Mouse (Mus musculus) splenic B cell, adult 2 months (primary cell): Measurements from ENCODE around the gene Wnk4.
A peak's percentile ranks its signal among the peaks of the same experiment; 100 is the strongest.

ENCODE experiments used
- DNase-seq: peaks from one replicate; pipeline ENCODE4 v3.0.0-alpha.2; 2011; ENCODE audit warnings: low read depth, low spot score
- H3K27me3 ChIP-seq: 2 replicates; pipeline ENCODE4 v1.6.1; 2012; ENCODE audit warnings: mild to moderate bottlenecking, low read length, moderate library complexity, mixed read lengths; ENCODE audit not compliant: control insufficient read depth, poor library complexity, insufficient read depth, severe bottlenecking
- H3K36me3 ChIP-seq: 2 replicates; pipeline ENCODE4 v1.6.1; 2012; ENCODE audit warnings: mild to moderate bottlenecking, low read length, moderate library complexity, mixed read lengths; ENCODE audit not compliant: control insufficient read depth, poor library complexity, insufficient read depth, severe bottlenecking

Wnk4 gene

GRCm38 (mm10) chr11:101232010-101232839, 28.1 kb upstream of the Wnk4 start:
- Histone ChIP-seq H3K36me3 (no peaks in the 10 kb centered on the region), H3K27me3 (no peaks in the 10 kb centered on the region)
- DNase-seq = no peak

DNA sequence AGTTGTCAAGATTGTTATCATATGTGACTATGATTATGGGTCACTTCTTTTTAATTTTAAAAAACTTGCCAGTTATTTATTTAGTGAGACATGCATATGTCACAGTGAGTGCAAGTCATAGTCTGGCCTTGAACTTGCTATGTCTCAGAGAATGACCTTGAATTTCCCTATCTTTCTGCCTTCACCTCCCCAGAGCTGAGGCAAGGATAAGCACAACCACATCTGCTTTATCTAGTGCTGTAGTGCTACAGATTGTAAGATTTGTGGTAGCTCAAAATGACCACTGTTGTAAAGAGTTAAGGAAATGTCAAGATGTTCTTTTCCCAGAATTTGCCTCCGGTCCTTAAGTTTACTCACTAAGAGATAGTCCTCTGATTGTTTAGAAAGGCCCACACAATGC, 27.1 kb upstream of the Wnk4 start:
- no peak for DNase-seq
- no peaks in the 10 kb centered on the region for H3K27me3 ChIP-seq

GRCm38 (mm10) chr11:101234124-101234523, 26.2 kb upstream of the Wnk4 start:
- no peak for DNase-seq
- H3K27me3 ChIP-seq = no peaks in the 10 kb centered on the region
- no peaks in the 10 kb centered on the region for H3K36me3 ChIP-seq

More for the DNA sequence above, 27.1 kb upstream of the Wnk4 start:
- H3K36me3 ChIP-seq = no peaks in the 10 kb centered on the region

GRCm38 (mm10) chr11:101235429-101235828, 24.9 kb upstream of the Wnk4 start:
- H3K27me3 ChIP-seq = no peaks in the 10 kb centered on the region
- no peak for DNase-seq

DNA sequence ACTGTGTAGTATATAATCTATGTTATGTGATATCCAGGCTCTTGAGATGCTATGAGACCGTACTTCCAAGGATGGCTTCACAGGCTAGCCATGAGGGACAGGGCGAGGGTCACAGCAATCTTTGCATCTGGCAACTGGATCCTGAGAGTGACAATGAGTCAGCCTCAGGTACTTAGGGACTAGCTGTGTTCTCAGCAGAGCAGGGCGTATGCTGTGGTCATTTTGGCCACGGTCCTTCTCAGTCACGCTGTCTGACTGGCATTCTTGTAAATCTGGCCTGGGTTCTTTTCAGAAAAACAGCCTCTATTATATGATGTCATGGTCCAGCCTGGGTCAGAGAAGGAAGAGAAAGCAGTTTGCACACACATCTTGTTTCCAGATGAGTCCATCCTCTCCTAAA, 23.6 kb upstream of the Wnk4 start:
- no peak for DNase-seq
- H3K27me3 ChIP-seq = no peaks in the 10 kb centered on the region
- H3K36me3 ChIP-seq = no peaks in the 10 kb centered on the region

More at GRCm38 (mm10) chr11:101235429-101235828, 24.9 kb upstream of the Wnk4 start:
- no peaks in the 10 kb centered on the region for H3K36me3 ChIP-seq

GRCm38 (mm10) chr11:101238071-101238647, 22.2 kb upstream of the Wnk4 start:
- no peak for DNase-seq
- H3K27me3 ChIP-seq = no peaks in the 10 kb centered on the region
- no peaks in the 10 kb centered on the region for H3K36me3 ChIP-seq

GRCm38 (mm10) chr11:101245071-101245470, 15.3 kb upstream of the Wnk4 start:
- no peak for DNase-seq
- Histone ChIP-seq H3K27me3 (peaks cover 2% of the 10 kb centered on the region; the same call in 1 of the 2 replicates), H3K36me3 (no peaks in the 10 kb centered on the region)

DNA sequence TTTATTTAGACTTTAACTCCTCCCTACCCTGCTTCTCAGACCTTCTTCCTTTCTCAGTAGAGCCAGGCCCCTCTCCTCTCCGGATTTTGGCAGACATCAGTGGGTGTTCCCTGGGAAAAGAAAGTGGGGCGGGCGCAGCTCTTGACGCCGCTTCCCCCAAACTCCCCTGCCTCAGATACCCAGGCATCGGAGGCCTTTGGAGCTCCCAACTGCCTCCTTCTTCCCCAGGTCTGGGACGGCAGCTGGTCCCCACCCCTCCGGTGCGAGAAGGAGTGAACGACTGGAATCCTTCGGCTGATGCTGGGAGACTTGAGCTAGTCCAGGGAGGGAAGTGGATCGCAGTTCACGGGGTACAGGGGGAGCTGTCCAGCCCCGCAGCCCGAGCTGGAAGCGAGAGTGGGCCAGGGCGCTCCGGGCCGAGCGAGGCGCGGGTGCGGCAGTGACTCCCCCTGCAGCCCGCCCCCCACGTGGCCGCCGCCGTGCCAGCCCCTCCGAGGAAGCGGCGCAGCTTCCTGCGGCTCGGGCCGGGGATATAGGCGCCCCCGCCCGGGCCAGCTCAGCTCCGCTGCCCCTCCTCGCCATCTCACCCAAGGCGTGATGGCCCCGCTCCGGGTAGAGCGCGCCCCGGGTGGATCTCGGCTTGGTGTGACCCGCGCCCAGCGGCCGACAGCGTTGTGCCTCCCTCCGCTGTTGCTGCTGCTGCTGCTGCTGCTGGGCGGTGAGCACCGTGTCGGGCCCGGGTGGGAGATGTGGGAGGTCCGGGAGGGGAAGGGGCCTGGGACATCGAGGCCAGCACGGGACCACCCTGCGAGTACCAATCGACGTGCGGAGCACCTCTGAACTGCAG, 14.3 kb upstream of the Wnk4 start, which contains the start of gene Ramp2:
Gene Ramp2 (plus strand): TSS at position 174 of the 847 bp plus-strand sequence.
- Histone ChIP-seq H3K27me3 (peaks cover 2% of the 10 kb centered on the region; the same call in 1 of the 2 replicates), H3K36me3 (no peaks in the 10 kb centered on the region)
- peak; percentile 26 for DNase-seq

DNA sequence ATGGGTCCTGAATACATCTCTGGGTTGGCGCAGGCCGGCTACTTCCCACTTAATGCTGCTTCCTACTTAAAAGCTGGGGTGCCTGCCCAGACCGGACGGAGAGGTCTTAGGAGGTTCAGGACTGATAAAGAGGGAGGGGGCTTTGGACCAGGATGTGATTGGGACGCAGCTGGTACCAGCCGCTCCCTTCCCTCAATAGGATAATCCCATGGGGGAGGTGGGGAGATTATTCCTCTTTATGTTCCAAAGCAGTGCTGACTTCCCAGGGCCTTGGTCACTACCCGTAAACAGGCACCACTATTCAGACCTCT, 13.7 kb upstream of the Wnk4 start:
- Histone ChIP-seq H3K27me3 (peaks cover 2% of the 10 kb centered on the region; the same call in 1 of the 2 replicates), H3K36me3 (no peaks in the 10 kb centered on the region)
- DNase-seq = no peak

DNA sequence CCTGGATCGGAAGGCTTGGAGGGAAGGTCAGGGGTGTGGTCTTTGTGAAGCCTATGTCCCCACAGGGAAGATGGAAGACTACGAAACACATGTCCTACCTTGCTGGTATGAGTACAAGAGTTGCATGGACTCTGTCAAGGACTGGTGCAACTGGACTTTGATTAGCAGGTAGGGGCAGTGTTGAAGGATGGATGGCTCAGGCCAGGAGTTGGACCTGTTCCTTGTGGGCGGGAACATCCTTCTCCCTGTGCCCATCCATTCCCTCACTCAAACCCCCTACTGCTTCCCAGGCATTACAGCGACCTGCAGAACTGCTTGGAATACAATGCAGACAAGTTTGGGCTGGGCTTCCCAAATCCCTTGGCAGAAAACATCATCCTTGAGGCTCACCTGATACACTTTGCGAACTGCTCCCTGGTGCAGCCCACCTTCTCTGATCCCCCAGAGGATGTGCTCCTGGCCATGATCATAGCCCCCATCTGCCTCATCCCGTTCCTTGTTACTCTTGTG, 12.8 kb upstream of the Wnk4 start:
- no peaks in the 10 kb centered on the region for H3K36me3 ChIP-seq
- H3K27me3 ChIP-seq = peaks cover 2% of the 10 kb centered on the region; the same call in 1 of the 2 replicates
- DNase-seq = no peak

GRCm38 (mm10) chr11:101248258-101248994, 11.9 kb upstream of the Wnk4 start:
- Histone ChIP-seq H3K36me3 (no peaks in the 10 kb centered on the region), H3K27me3 (peaks cover 2% of the 10 kb centered on the region; the same call in 1 of the 2 replicates)
- peak; percentile 84 for DNase-seq

DNA sequence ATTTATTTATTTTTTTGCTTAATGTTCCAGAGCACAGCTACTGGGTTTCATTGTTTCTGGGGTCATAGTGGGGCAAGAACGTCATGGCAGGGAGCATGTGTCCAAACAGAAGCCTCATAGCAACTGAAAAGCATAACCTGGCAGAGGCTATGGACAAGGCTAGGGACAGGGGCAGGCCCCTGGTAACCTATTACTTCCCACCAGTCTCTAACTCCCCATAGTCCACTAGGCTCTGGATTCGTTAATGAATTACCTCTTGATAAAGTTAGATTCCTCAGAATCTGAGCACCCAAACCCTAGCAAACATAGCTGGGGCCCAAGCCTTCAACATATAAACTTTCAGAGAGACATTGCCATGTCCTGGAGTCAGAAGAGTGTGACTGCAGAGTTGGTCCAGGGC, 9.3 kb upstream of the Wnk4 start:
- Histone ChIP-seq H3K36me3 (no peaks in the 10 kb centered on the region), H3K27me3 (peaks cover under 1% of the 10 kb centered on the region; the same call in 1 of the 2 replicates)
- DNase-seq = no peak

GRCm38 (mm10) chr11:101252941-101253340, 7.4 kb upstream of the Wnk4 start:
- Histone ChIP-seq H3K36me3 (no peaks in the 10 kb centered on the region; the same call in 1 of the 2 replicates), H3K27me3 (no peaks in the 10 kb centered on the region)
- no peak for DNase-seq
